Mouse (Mus musculus) megakaryocyte, adult 5-6 weeks (primary cell): Measurements from ENCODE around the gene Tbkbp1. TPM values are rescaled to one million over a fixed set of nuclear protein-coding genes. Genes with fewer than 3 reads are reported as not detected.

Experiments
- total RNA-seq, 2 experiments: library from RNA; stranded (forward) in 1 of 2; stranded (reverse) in 1 of 2; fragments of 153-499, 151-499 nt in 1 of 2; fragments of 221-1000, 200-1000 nt in 1 of 2; gene quantifications; 2 replicates each; pipeline versions ENCODE4 v1.2.3 to v1.2.4; 2015 to 2017

The Tbkbp1 gene
- total RNA-seq, 2 experiments from 2014 or later = 16.0 to 17.2 TPM

Other genes with a start within 250 kb of the Tbkbp1 start
- 17.5 and 21.1 TPM in 2 replicates for gene Cdk5rap3, start 235.0 kb downstream of the Tbkbp1 start, total RNA-seq (2015)
- gene Cdk5rap3, start 235.0 kb downstream of the Tbkbp1 start, total RNA-seq (2017) = 23.9 and 37.3 TPM in 2 replicates
- gene Prr15l, start 223.4 kb downstream of the Tbkbp1 start, total RNA-seq (2015) = 0.07 TPM in 1 of 2 replicates, not detected in the other
- 0.16 and 0.29 TPM in 2 replicates for gene Prr15l, start 223.4 kb downstream of the Tbkbp1 start, total RNA-seq (2017)
- gene Pnpo, start 207.5 kb downstream of the Tbkbp1 start, total RNA-seq (2015) = 16.8 and 19.9 TPM in 2 replicates
- 29.1 and 32.8 TPM in 2 replicates for gene Pnpo, start 207.5 kb downstream of the Tbkbp1 start, total RNA-seq (2017)
- 45.7 and 46.6 TPM in 2 replicates for gene Sp2, start 168.5 kb downstream of the Tbkbp1 start, total RNA-seq (2015)
- gene Sp2, start 168.5 kb downstream of the Tbkbp1 start, total RNA-seq (2017) = 5.3 and 8.3 TPM in 2 replicates
- gene Sp6, start 138.1 kb downstream of the Tbkbp1 start, total RNA-seq (2015) = 0.13 TPM in 1 of 2 replicates, not detected in the other
- gene Sp6, start 138.1 kb downstream of the Tbkbp1 start, total RNA-seq (2017) = not detected in 2 replicates
- gene Scrn2, start 121.6 kb downstream of the Tbkbp1 start, total RNA-seq (2015) = 0.48 and 1.4 TPM in 2 replicates
- 5.1 and 5.4 TPM in 2 replicates for gene Scrn2, start 121.6 kb downstream of the Tbkbp1 start, total RNA-seq (2017)
- gene Lrrc46, start 110.1 kb downstream of the Tbkbp1 start, total RNA-seq (2015) = 0.55 and 0.80 TPM in 2 replicates
- gene Lrrc46, start 110.1 kb downstream of the Tbkbp1 start, total RNA-seq (2017) = not detected in 2 replicates
- 28.4 and 28.6 TPM in 2 replicates for gene Mrpl10, start 109.9 kb downstream of the Tbkbp1 start, total RNA-seq (2015)
- gene Mrpl10, start 109.9 kb downstream of the Tbkbp1 start, total RNA-seq (2017) = 18.6 and 19.7 TPM in 2 replicates
- 5.3 and 6.5 TPM in 2 replicates for gene Osbpl7, start 100.9 kb downstream of the Tbkbp1 start, total RNA-seq (2015)
- gene Osbpl7, start 100.9 kb downstream of the Tbkbp1 start, total RNA-seq (2017) = 7.1 and 7.5 TPM in 2 replicates
- gene Tbx21, start 36.2 kb downstream of the Tbkbp1 start, total RNA-seq (2015) = 0.58 and 1.0 TPM in 2 replicates
- 1.1 and 1.3 TPM in 2 replicates for gene Tbx21, start 36.2 kb downstream of the Tbkbp1 start, total RNA-seq (2017)
- 86.9 and 93.7 TPM in 2 replicates for gene Kpnb1, start 36.4 kb upstream of the Tbkbp1 start, total RNA-seq (2015)
- 196 and 233 TPM in 2 replicates for gene Kpnb1, start 36.4 kb upstream of the Tbkbp1 start, total RNA-seq (2017)
- 39.3 and 45.0 TPM in 2 replicates for gene Npepps, start 129.1 kb upstream of the Tbkbp1 start, total RNA-seq (2015)
- 32.3 and 41.5 TPM in 2 replicates for gene Npepps, start 129.1 kb upstream of the Tbkbp1 start, total RNA-seq (2017)
- gene Mrpl45, start 164.2 kb upstream of the Tbkbp1 start, total RNA-seq (2015) = 17.2 and 19.8 TPM in 2 replicates
- 8.2 and 15.2 TPM in 2 replicates for gene Mrpl45, start 164.2 kb upstream of the Tbkbp1 start, total RNA-seq (2017)
- gene Gpr179, start 200.6 kb upstream of the Tbkbp1 start, total RNA-seq (2015) = not detected in 2 replicates
- under 0.01 TPM in 1 of 2 replicates, not detected in the other for gene Gpr179, start 200.6 kb upstream of the Tbkbp1 start, total RNA-seq (2017)
- 4.0 and 4.4 TPM in 2 replicates for gene Socs7, start 211.1 kb upstream of the Tbkbp1 start, total RNA-seq (2015)
- 7.6 and 8.5 TPM in 2 replicates for gene Socs7, start 211.1 kb upstream of the Tbkbp1 start, total RNA-seq (2017)